Mouse (Mus musculus): Measurements from ENCODE around the gene Flad1.

Gene Flad1

GRCm38 (mm10) chr3:89411490-89412393, at the start of gene Flad1:
TSS of gene Flad1 (minus strand) at chr3:89411870.
- peak; percentile 99 for DNase-seq (ENCODE audit: low read depth, low spot score)

GRCm38 (mm10) chr3:89458965-89459807, 47.5 kb upstream of the Flad1 start:
- DNase-seq (ENCODE audit: low read depth, low spot score): peak; percentile 78

- DNase-seq (ENCODE audit: low read depth, low spot score): no peak
These were observed 46.8 kb upstream of the Flad1 start for GRCm38 (mm10) chr3:89458372-89458964.

GRCm38 (mm10) chr3:89456726-89457665, 45.3 kb upstream of the Flad1 start:
- DNase-seq (ENCODE audit: low read depth, low spot score): no peak

- DNase-seq (ENCODE audit: low read depth, low spot score): no peak
These were observed 44.2 kb upstream of the Flad1 start for GRCm38 (mm10) chr3:89455786-89456285.

- no peak for DNase-seq (ENCODE audit: low read depth, low spot score)
These were observed 42.9 kb upstream of the Flad1 start, which contains the start of gene Pmvk for GRCm38 (mm10) chr3:89454401-89455177. TSS of gene Pmvk (plus strand) at chr3:89454541.

- DNase-seq (ENCODE audit: low read depth, low spot score): no peak
These were observed 40.2 kb upstream of the Flad1 start for GRCm38 (mm10) chr3:89451916-89452315.

- no peak for DNase-seq (ENCODE audit: low read depth, low spot score)
These were observed 37.9 kb upstream of the Flad1 start for GRCm38 (mm10) chr3:89449541-89449940.

- DNase-seq (ENCODE audit: low read depth, low spot score): no peak
These were observed 37.3 kb upstream of the Flad1 start for GRCm38 (mm10) chr3:89448720-89449537.

GRCm38 (mm10) chr3:89440691-89441090, 29.0 kb upstream of the Flad1 start:
- DNase-seq (ENCODE audit: low read depth, low spot score): no peak

- no peak for DNase-seq (ENCODE audit: low read depth, low spot score)
These were observed 25.6 kb upstream of the Flad1 start for GRCm38 (mm10) chr3:89437269-89437668.

- DNase-seq (ENCODE audit: low read depth, low spot score): no peak
These were observed 24.8 kb upstream of the Flad1 start, which contains the start of gene Pbxip1 for GRCm38 (mm10) chr3:89436176-89437113. TSS of gene Pbxip1 (plus strand) at chr3:89436706.

- DNase-seq (ENCODE audit: low read depth, low spot score): no peak
These were observed 23.4 kb upstream of the Flad1 start for GRCm38 (mm10) chr3:89435041-89435440.

GRCm38 (mm10) chr3:89434532-89434931, 22.9 kb upstream of the Flad1 start:
- no peak for DNase-seq (ENCODE audit: low read depth, low spot score)

GRCm38 (mm10) chr3:89432606-89433005, 20.9 kb upstream of the Flad1 start:
- DNase-seq (ENCODE audit: low read depth, low spot score): no peak

- peak; percentile 93 for DNase-seq (ENCODE audit: low read depth, low spot score)
These were observed 18.8 kb upstream of the Flad1 start, which contains the start of gene Pygo2 for GRCm38 (mm10) chr3:89430171-89431159. TSS of gene Pygo2 (plus strand) at chr3:89430214.

Measured in brain, embryonic 18.5 days (tissue).